Mouse (Mus musculus) right cerebral cortex, postnatal 25 days (tissue): ENCODE data around the gene Nabp2.

Experiments used
- DNase-seq: peaks from one replicate; pipeline ENCODE4 v3.0.0; 2022

Nabp2 gene

GRCm38 (mm10) chr10:128425260-128425659 is 14.0 kb upstream of the Nabp2 start:
- DNase-seq = no peak

- no peak for DNase-seq
These were observed 13.3 kb upstream of the Nabp2 start for GRCm38 (mm10) chr10:128424604-128425003.

- no peak for DNase-seq
These were observed 11.1 kb upstream of the Nabp2 start for GRCm38 (mm10) chr10:128422426-128422825.

- no peak for DNase-seq
These were observed 3.6 kb upstream of the Nabp2 start for GRCm38 (mm10) chr10:128414848-128415247.

GRCm38 (mm10) chr10:128413076-128413475 is 1.8 kb upstream of the Nabp2 start:
- DNase-seq = no peak

GRCm38 (mm10) chr10:128412558-128412957 is 1.3 kb upstream of the Nabp2 start:
- DNase-seq = no peak

GRCm38 (mm10) chr10:128412055-128412381 is 726 bp upstream of the Nabp2 start:
- no peak for DNase-seq

- no peak for DNase-seq
These were observed 789 bp downstream of the Nabp2 start for GRCm38 (mm10) chr10:128410560-128410845.

- peak; percentile 97 for DNase-seq
These were observed 1.4 kb downstream of the Nabp2 start for GRCm38 (mm10) chr10:128409692-128410559.

GRCm38 (mm10) chr10:128408591-128409535 is 2.4 kb downstream of the Nabp2 start:
- DNase-seq = peak; percentile 50

GRCm38 (mm10) chr10:128403931-128404330 is 7.4 kb downstream of the Nabp2 start:
- DNase-seq = no peak

GRCm38 (mm10) chr10:128401638-128402037 is 9.7 kb downstream of the Nabp2 start:
- no peak for DNase-seq

GRCm38 (mm10) chr10:128401056-128401455 is 10.2 kb downstream of the Nabp2 start, which contains the start of gene Slc39a5:
Gene Slc39a5 (minus strand): TSS chr10:128401229.
- DNase-seq = no peak

- DNase-seq = no peak
These were observed 11.0 kb downstream of the Nabp2 start for GRCm38 (mm10) chr10:128400338-128400737.

GRCm38 (mm10) chr10:128397466-128397865 is 13.8 kb downstream of the Nabp2 start:
- no peak for DNase-seq

- DNase-seq = no peak
These were observed 14.5 kb downstream of the Nabp2 start for GRCm38 (mm10) chr10:128396716-128397264.

GRCm38 (mm10) chr10:128396017-128396673 is 15.1 kb downstream of the Nabp2 start:
- no peak for DNase-seq

GRCm38 (mm10) chr10:128391850-128392249 is 19.4 kb downstream of the Nabp2 start:
- no peak for DNase-seq

GRCm38 (mm10) chr10:128390366-128390765 is 20.9 kb downstream of the Nabp2 start:
- DNase-seq = no peak

- no peak for DNase-seq
These were observed 21.7 kb downstream of the Nabp2 start for GRCm38 (mm10) chr10:128389570-128389969.

- DNase-seq = no peak
These were observed 22.4 kb downstream of the Nabp2 start for GRCm38 (mm10) chr10:128388941-128389340.

GRCm38 (mm10) chr10:128385902-128386301 is 25.4 kb downstream of the Nabp2 start:
- DNase-seq = no peak

- no peak for DNase-seq
These were observed 28.8 kb downstream of the Nabp2 start for GRCm38 (mm10) chr10:128382482-128382881.
